Comparison of ENCODE assay signal across 9 mouse cellular contexts in the genomic region with DNA sequence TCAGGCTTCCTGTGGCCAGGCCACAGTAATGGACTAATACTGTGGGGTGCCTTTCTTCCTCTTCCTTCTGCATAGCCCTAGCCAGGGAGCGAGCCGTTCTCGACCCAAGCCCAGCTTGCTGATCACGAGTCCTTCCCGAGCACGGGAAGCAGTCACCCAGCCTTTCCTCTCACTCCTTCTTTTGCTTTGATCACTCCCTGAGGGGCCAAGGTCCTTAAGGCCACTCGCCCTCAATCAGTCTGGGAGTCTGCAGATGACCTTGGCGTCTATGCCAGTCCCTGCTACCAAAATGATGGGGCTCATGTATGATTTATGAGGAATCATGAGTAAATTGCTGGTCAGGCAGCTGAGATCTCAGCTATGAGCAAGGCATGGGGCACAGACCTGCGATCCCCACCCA. TPM values are rescaled to one million over a fixed set of nuclear protein-coding genes. Genes with fewer than 3 reads are reported as not detected.
DNase-seq lines count a peak whose midpoint lies in the region; ATAC-seq and TF ChIP-seq lines count a peak whose summit lies in the region.
"Had no signal": no experiment of that assay in that cellular context is flagged by ENCODE, and none has a peak within 500 bp of the region (broad histone marks: within the 10 kb centered on the region; RNA-seq: fewer than 3 reads in every experiment).

No protein-coding gene starts in this region.

- peaks cover 18% of the 10 kb centered on the region for H3K36me3 ChIP-seq in heart, embryonic 14.5 days (ENCODE audit: control insufficient read depth, insufficient read depth, low read length)
- H3K36me3 ChIP-seq in liver, embryonic 15.5 days (replicated peaks): peaks cover 14% of the 10 kb centered on the region
- peaks cover 42% of the 10 kb centered on the region for H3K36me3 ChIP-seq in limb, embryonic 10.5 days
- peaks cover 29% of the 10 kb centered on the region; the same call in 1 of the 2 replicates for H3K36me3 ChIP-seq in forebrain, postnatal 0 days (ENCODE audit: insufficient read depth)

- H3K27ac ChIP-seq in heart, embryonic 14.5 days (replicated peaks in 1 of 2; ENCODE audit: control insufficient read depth in 1 of 2, insufficient read depth in 1 of 2, low read depth in 2 of 2, low read length in 2 of 2): peak overlapping the region; percentile 52 to 58
- H3K27ac ChIP-seq in liver, embryonic 15.5 days (replicated peaks): 0 out of 2 replicates have a peak overlapping the region, but pooled peaks have one; percentile 20
- peak overlapping the region; percentile 42; the same call in 1 of the 2 replicates for H3K27ac ChIP-seq in limb, embryonic 10.5 days
- H3K27ac ChIP-seq in forebrain, postnatal 0 days (ENCODE audit: low read depth, low read length): no peak overlapping the region
- H3K27ac ChIP-seq: forebrain, embryonic 13.5 days had no signal

- no peak for DNase-seq in heart, postnatal 4 days
- DNase-seq in liver: no peak
- DNase-seq in adrenal gland, postnatal 36 days: peak; percentile 70 to 75
- DNase-seq in limb, embryonic 10.5 days (ENCODE audit: low spot score): no peak
- DNase-seq in forebrain, postnatal 0 days: no peak

- no peak overlapping the region for H3K4me3 ChIP-seq in heart, embryonic 14.5 days (ENCODE audit: control insufficient read depth in 1 of 2, insufficient read depth in 1 of 2, low read depth in 1 of 2, low read length in 2 of 2)
- no peak overlapping the region for H3K4me3 ChIP-seq in liver, embryonic 15.5 days (replicated peaks)
- H3K4me3 ChIP-seq in limb, embryonic 10.5 days: no peak overlapping the region
- no peak overlapping the region for H3K4me3 ChIP-seq in forebrain, postnatal 0 days (ENCODE audit: low read depth, low read length)
- H3K4me3 ChIP-seq: forebrain, embryonic 13.5 days had no signal

- no peaks in the 10 kb centered on the region for H3K9me3 ChIP-seq in heart, embryonic 14.5 days (ENCODE audit: control insufficient read depth, low read length)
- no peaks in the 10 kb centered on the region for H3K9me3 ChIP-seq in liver, embryonic 15.5 days (replicated peaks)
- H3K9me3 ChIP-seq in limb, embryonic 10.5 days (replicated peaks): no peaks in the 10 kb centered on the region
- H3K9me3 ChIP-seq in forebrain, postnatal 0 days (ENCODE audit: low read length): no peaks in the 10 kb centered on the region
- H3K9me3 ChIP-seq: forebrain, embryonic 13.5 days had no signal

- WGBS in heart, embryonic 14.5 days: 63% methylated on average over 9 of the region's 9 CpGs
- 57% methylated on average over 9 of the region's 9 CpGs for WGBS in liver, embryonic 15.5 days (ENCODE audit: insufficient replicate concordance)
- 60% methylated on average over 9 of the region's 9 CpGs for WGBS in limb, embryonic 10.5 days
- WGBS in forebrain, postnatal 0 days: 78% methylated on average over 9 of the region's 9 CpGs

- no peak for TF ChIP-seq CTCF in forebrain, postnatal 0 days (IDR thresholded peaks at IDR 0.05; ENCODE audit: low read depth)

- no peak overlapping the region for H3K4me2 ChIP-seq in heart, embryonic 14.5 days (ENCODE audit: low read length)
- H3K4me2 ChIP-seq in liver, embryonic 15.5 days: no peak overlapping the region
- no peak overlapping the region for H3K4me2 ChIP-seq in forebrain, postnatal 0 days (ENCODE audit: low read depth)
- H3K4me2 ChIP-seq: forebrain, embryonic 13.5 days had no signal

- no peak overlapping the region for H3K9ac ChIP-seq in heart, embryonic 14.5 days (ENCODE audit: low read length)
- H3K9ac ChIP-seq in liver, embryonic 15.5 days: no peak overlapping the region
- no peak overlapping the region for H3K9ac ChIP-seq in forebrain, postnatal 0 days
- H3K9ac ChIP-seq: forebrain, embryonic 13.5 days had no signal

- peaks cover 22 to 24% of the 10 kb centered on the region in 2 experiments for H3K4me1 ChIP-seq in heart, embryonic 14.5 days (ENCODE audit: control insufficient read depth in 2 of 2, insufficient read depth in 2 of 2, low read length in 2 of 2)
- H3K4me1 ChIP-seq in liver, embryonic 15.5 days (replicated peaks): peaks cover 35% of the 10 kb centered on the region
- peaks cover 51% of the 10 kb centered on the region for H3K4me1 ChIP-seq in limb, embryonic 10.5 days
- H3K4me1 ChIP-seq in forebrain, postnatal 0 days (ENCODE audit: insufficient read depth): no peaks in the 10 kb centered on the region

- H3K27me3 ChIP-seq in heart, embryonic 14.5 days (ENCODE audit: control insufficient read depth, insufficient read depth, low read length): no peaks in the 10 kb centered on the region
- H3K27me3 ChIP-seq in liver, embryonic 15.5 days: no peaks in the 10 kb centered on the region
- no peaks in the 10 kb centered on the region for H3K27me3 ChIP-seq in limb, embryonic 10.5 days (ENCODE audit: low read depth, poor library complexity, severe bottlenecking)
- H3K27me3 ChIP-seq in forebrain, postnatal 0 days (ENCODE audit: insufficient read depth, low read length): no peaks in the 10 kb centered on the region
- H3K27me3 ChIP-seq: forebrain, embryonic 13.5 days had no signal

- no peak for ATAC-seq in heart, embryonic 14.5 days (ENCODE audit: insufficient number of reproducible peaks, insufficient read depth, low FRiP score, low read depth)
- ATAC-seq in liver, embryonic 15.5 days (ENCODE audit: insufficient read depth): no peak
- no peak for ATAC-seq in cerebellum, adult (ENCODE audit: insufficient number of reproducible peaks, low FRiP score, low TSS enrichment)
- no peak for ATAC-seq in forebrain, postnatal 0 days
- ATAC-seq: forebrain, embryonic 13.5 days had no signal

RNA-seq across cellular contexts. Expression of a gene that starts 37.4 kb away (rescaled TPM):
- 120 and 124 TPM in 2 replicates for polyA plus RNA-seq in heart, embryonic 14.5 days (2014; fragmentation: Nextera tagmentation; extraction: Ambion mirVana)
- total RNA-seq in heart, postnatal 4 days (2021): 100 to 1,000 TPM; 145 to 173 TPM
- 23.0 and 23.4 TPM in 2 replicates for polyA plus RNA-seq in liver, embryonic 15.5 days (2015; fragmentation: Nextera tagmentation; extraction: Ambion mirVana)
- total RNA-seq in adrenal gland, postnatal 36 days (2021): 10 to 100 TPM; 33.6 to 42.0 TPM
- 806 and 864 TPM in 2 replicates for polyA plus RNA-seq in limb, embryonic 10.5 days (2016; fragmentation: Nextera tagmentation; extraction: Ambion mirVana)
- 394 and 457 TPM in 2 replicates for total RNA-seq in forebrain, postnatal 0 days (2014; rRNA removed)
- polyA plus RNA-seq in forebrain, postnatal 0 days (2015; fragmentation: Nextera tagmentation; extraction: Ambion mirVana): 522 and 558 TPM in 2 replicates

Comparison
In these comparisons a context has a peak if more than half of its experiments do, and no peak if none do; other contexts are left out.
1. DNase-seq: peak in adrenal gland, postnatal 36 days (2 of 2); none in heart, postnatal 4 days (single experiment), liver (single experiment), limb, embryonic 10.5 days (single experiment) and forebrain, postnatal 0 days (single experiment).